Mouse (Mus musculus) C2C12 (cell line): ENCODE results near the gene Clcn3. TPM values are rescaled to one million over a fixed set of nuclear protein-coding genes. Genes with fewer than 3 reads are reported as not detected.

Experiments used
- H3K27me3 ChIP-seq: one replicate; pipeline ENCODE4 v1.6.1; 2011; ENCODE audit not compliant: control insufficient read depth, insufficient read depth, insufficient read length
- H3K36me3 ChIP-seq: one replicate; pipeline ENCODE4 v1.6.1; 2011; ENCODE audit not compliant: control insufficient read depth, insufficient read depth
- H3K4me3 ChIP-seq: one replicate; pipeline ENCODE4 v1.5.1; 2011; ENCODE audit warnings: mild to moderate bottlenecking, control low read depth; ENCODE audit not compliant: poor library complexity, insufficient read depth, severe bottlenecking
- H3K79me2 ChIP-seq: one replicate; pipeline ENCODE4 v1.6.1; 2011; ENCODE audit not compliant: control insufficient read depth, insufficient read depth
- H3K79me3 ChIP-seq: one replicate; pipeline ENCODE4 v1.6.1; 2011; ENCODE audit warnings: low read depth, control low read depth
- H3ac ChIP-seq: one replicate; pipeline ENCODE3; 2011; ENCODE audit warnings: low read depth; ENCODE audit not compliant: control insufficient read depth, insufficient read length
- CEBPB ChIP-seq: IDR thresholded peaks from one replicate; pipeline ENCODE4 v1.6.1; 2011; ENCODE audit warnings: low read depth, mild to moderate bottlenecking, control low read depth, moderate library complexity
- CTCF ChIP-seq: IDR thresholded peaks from one replicate; pipeline ENCODE4 v1.5.1; 2011; ENCODE audit not compliant: control insufficient read depth, insufficient read depth, insufficient read length
- FOSL1 ChIP-seq: IDR thresholded peaks from one replicate; pipeline ENCODE4 v1.8.0; 2011; ENCODE audit warnings: mild to moderate bottlenecking, low read length; ENCODE audit not compliant: poor library complexity, insufficient read depth, severe bottlenecking
- MAX ChIP-seq: IDR thresholded peaks from one replicate; pipeline ENCODE4 v1.6.1; 2011; ENCODE audit warnings: mild to moderate bottlenecking, control low read depth
- MYOD1 ChIP-seq: IDR thresholded peaks from one replicate; pipeline ENCODE4 v1.6.1; 2011; ENCODE audit warnings: low read depth; ENCODE audit not compliant: control insufficient read depth, insufficient read length
- MYOG ChIP-seq: IDR thresholded peaks from one replicate; pipeline ENCODE4 v1.6.1; 2011; ENCODE audit not compliant: control insufficient read depth, insufficient read length; ENCODE audit errors: extremely low read depth
- USF1 ChIP-seq: IDR thresholded peaks from one replicate; pipeline ENCODE4 v1.6.1; 2011; ENCODE audit warnings: low read depth, mild to moderate bottlenecking, control low read depth, moderate library complexity
- polyA plus RNA-seq: library from polyadenylated mRNA; unstranded; fragments of >200 nt; fragmentation: generic; extraction: Trizol; gene quantifications from one replicate; pipeline ENCODE4 v1.2.1, GENCODE M21; 2012; ENCODE audit warnings: missing spikeins

Gene Clcn3
- polyA plus RNA-seq, 1 experiment: 4.4 TPM

DNA sequence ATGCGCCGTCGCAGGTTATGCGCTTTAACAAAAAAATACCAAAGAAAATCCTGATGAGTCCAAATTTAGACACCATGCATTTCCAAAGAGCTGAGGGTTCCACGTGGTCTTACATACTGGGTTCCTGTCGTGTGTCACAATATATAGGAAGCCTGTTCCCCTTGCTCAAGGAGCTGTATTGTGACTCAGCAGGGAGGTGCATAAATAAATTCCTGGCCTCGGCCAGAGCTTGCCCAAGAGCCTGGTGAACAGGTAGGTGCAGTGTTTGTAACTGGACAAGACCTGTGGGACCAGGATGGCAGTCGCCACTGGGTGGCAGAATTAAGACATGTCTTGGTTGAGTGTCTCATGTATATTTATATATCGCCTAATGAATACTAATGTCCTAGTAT lies 584 bp upstream of the Clcn3 start:
- Histone ChIP-seq H3K4me3 (peak overlapping the region; percentile 78), H3K79me2 (peaks cover 44% of the 10 kb centered on the region), H3K27me3 (no peaks in the 10 kb centered on the region), H3K79me3 (peaks cover 23% of the 10 kb centered on the region), H3ac (no peak overlapping the region), H3K36me3 (no peaks in the 10 kb centered on the region)
- TF ChIP-seq CTCF (peak; percentile 6), MAX (no peak)

DNA sequence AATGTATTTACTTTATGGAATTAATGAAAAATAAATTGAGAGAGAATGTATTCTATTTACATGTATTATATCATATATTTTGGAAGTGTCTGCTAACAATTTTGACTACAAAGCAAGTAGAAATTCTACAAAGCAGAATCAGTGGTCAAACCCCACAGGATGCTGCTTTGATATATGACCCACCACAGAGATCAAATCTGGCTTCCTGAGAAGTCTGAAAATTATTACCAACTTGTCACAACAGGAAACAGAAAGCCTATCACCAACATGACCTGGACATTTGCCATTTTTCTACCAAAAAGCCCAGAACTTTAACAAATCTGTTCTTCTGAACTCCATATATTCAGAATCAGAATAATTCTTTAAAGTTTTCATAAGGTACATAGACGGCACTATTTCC lies 1.7 kb downstream of the Clcn3 start:
- Histone ChIP-seq H3K79me2 (peaks cover 66% of the 10 kb centered on the region), H3K4me3 (no peak overlapping the region)
- no peak for TF ChIP-seq MYOD1
- no peak for TF ChIP-seq CTCF
- no peak for TF ChIP-seq MAX

GRCm38 (mm10) chr8:60978496-60978895 lies 4.6 kb downstream of the Clcn3 start:
- Histone ChIP-seq H3K79me2 (peaks cover 74% of the 10 kb centered on the region), H3K79me3 (peaks cover 28% of the 10 kb centered on the region), H3K27me3 (no peaks in the 10 kb centered on the region), H3ac (no peak overlapping the region), H3K36me3 (no peaks in the 10 kb centered on the region), H3K4me3 (no peak overlapping the region)
- no peak for TF ChIP-seq CTCF

More for the DNA sequence above, 1.7 kb downstream of the Clcn3 start:
- Histone ChIP-seq H3ac (no peak overlapping the region), H3K79me3 (peaks cover 25% of the 10 kb centered on the region), H3K36me3 (no peaks in the 10 kb centered on the region), H3K27me3 (no peaks in the 10 kb centered on the region)

- Histone ChIP-seq H3ac (no peak overlapping the region), H3K36me3 (no peaks in the 10 kb centered on the region), H3K27me3 (no peaks in the 10 kb centered on the region), H3K79me2 (peaks cover 72% of the 10 kb centered on the region), H3K79me3 (peaks cover 25% of the 10 kb centered on the region), H3K4me3 (no peak overlapping the region)
- TF ChIP-seq FOSL1 (no peak), MYOD1 (no peak)
Measured at GRCm38 (mm10) chr8:60976818-60977217, 6.3 kb downstream of the Clcn3 start.

DNA sequence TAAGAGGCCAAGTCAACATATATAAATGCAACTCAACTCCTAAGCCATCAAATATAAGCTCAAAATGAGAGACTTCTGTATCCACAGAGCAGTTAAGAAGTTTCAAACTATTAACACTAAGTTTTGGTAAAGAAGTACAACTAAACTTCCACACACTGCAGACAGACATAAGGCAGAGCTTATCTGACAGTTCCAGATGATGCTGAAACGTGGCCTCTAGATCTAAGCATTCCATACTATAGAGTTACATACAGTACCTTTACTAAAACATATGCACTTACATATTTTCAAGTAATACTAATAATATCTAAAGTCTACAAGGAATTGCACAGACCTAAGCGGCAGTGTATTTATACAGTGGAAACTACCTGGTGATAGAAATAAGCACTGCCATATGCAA lies 8.3 kb downstream of the Clcn3 start:
- peaks cover 16% of the 10 kb centered on the region for H3K79me3 ChIP-seq
- H3K27me3 ChIP-seq: no peaks in the 10 kb centered on the region
- TF ChIP-seq MYOG (no peak), MAX (no peak), CEBPB (no peak), CTCF (no peak), USF1 (no peak), FOSL1 (no peak), MYOD1 (no peak)
- H3K79me2 ChIP-seq: peaks cover 54% of the 10 kb centered on the region
- H3K4me3 ChIP-seq: no peak overlapping the region
- no peak overlapping the region for H3ac ChIP-seq
- H3K36me3 ChIP-seq: no peaks in the 10 kb centered on the region

DNA sequence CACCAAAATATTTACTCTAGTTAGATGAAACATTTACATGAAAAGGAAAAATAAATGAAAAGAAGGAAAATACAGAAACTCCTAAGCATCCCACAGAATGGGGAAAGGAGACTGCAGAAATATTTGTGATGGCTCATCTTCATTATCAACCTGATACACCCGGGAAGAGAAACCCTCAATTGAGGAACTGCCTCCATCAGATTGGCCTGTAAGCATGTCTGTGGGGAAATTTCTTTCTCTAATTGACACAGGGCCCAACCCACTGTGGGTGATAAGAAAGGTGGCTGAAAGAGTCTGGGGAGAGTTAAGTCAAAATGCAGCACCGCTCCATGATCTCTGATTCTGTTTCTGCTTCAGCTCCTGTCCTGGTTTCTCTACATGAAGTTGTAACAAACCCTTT lies 9.7 kb downstream of the Clcn3 start:
- H3K4me3 ChIP-seq: no peak overlapping the region
- peaks cover 7% of the 10 kb centered on the region for H3K79me3 ChIP-seq
- no peak for TF ChIP-seq FOSL1
- no peak for TF ChIP-seq MYOG
- no peak for TF ChIP-seq MAX
- TF ChIP-seq CTCF: no peak
- no peak for TF ChIP-seq CEBPB
- no peak for TF ChIP-seq MYOD1
- TF ChIP-seq USF1: no peak
- peaks cover 40% of the 10 kb centered on the region for H3K79me2 ChIP-seq
- H3K27me3 ChIP-seq: no peaks in the 10 kb centered on the region
- no peak overlapping the region for H3ac ChIP-seq
- H3K36me3 ChIP-seq: no peaks in the 10 kb centered on the region

DNA sequence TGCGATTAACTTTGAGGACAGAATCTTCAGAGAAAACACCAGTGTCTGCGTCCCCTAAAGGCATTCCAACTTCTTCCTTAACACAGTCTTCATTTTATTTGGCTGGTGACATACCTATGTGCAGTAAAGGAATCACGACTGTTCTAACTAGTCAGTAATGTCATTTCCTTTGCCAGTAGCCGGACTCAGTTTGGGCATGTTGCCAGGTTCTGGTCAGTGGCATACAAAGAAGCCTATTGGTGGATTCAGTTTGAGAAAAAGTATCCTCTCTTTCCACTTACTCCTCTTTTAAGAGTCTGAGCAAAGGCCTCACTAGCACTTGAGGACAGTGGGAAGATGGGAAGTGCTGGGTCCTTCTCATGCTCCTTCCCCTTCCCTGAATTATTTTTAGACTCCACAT lies 11.3 kb downstream of the Clcn3 start:
- H3K36me3 ChIP-seq: no peaks in the 10 kb centered on the region
- no peak overlapping the region for H3K4me3 ChIP-seq
- TF ChIP-seq MYOG (no peak), MYOD1 (no peak)
- no peak overlapping the region for H3ac ChIP-seq
- H3K79me2 ChIP-seq: peaks cover 33% of the 10 kb centered on the region
- H3K27me3 ChIP-seq: no peaks in the 10 kb centered on the region
- peaks cover 9% of the 10 kb centered on the region for H3K79me3 ChIP-seq
